Mouse (Mus musculus): ENCODE results near the gene Pde4d. TPM values are rescaled to one million over a fixed set of nuclear protein-coding genes. Genes with fewer than 3 reads are reported as not detected.

Gene Pde4d
- total RNA-seq, 2 experiments from 2014 or later = 103 to 116 TPM

GRCm38 (mm10) chr13:109910915-109911314, 1461.2 kb downstream of the Pde4d start:
- intact Hi-C loops (cut with DNase I) = no loop called here

DNA sequence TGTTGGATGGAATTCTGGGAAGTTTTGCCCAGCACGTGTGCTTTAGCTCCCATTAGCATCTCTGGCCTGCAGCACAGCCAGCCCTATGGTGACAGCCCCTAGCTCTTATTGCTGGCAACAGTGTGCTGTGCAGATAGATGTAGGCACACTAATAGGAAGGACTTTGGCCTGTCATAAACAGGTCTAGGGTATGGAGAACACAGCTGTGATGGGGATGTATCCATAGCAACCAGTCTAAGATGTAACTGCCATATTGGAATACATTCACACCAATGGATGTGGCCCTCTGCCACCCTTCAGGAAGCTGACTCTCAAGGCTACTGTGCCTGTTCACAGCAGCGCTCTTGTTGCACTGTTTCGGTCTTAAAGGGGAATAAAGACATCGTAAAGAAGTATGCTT, 1462.9 kb downstream of the Pde4d start:
- intact Hi-C loops (cut with DNase I) = no loop called here

More at GRCm38 (mm10) chr13:109910915-109911314, 1461.2 kb downstream of the Pde4d start:
- DNase-seq (ENCODE audit: low spot score in 2 of 2) = no peak

DNA sequence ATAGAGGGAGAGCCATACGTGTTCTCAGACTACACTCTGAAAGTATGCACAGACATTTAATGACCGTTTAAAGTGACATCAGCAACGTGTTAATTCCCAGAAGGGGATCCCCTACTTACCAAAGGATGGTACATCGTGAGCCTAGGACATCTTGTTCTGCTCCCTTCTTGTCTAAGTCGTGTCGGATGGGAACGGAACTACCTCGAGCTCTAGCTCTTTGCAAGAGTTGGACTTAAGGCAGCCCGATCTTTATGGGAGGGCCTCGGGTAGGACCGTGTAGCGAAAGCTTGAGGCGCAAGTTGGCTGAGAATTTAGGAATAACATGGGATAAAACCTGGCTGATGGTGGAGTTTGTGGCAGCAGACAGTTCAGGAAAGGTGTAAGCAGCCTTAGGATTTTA, 1464.5 kb downstream of the Pde4d start:
- intact Hi-C loops (cut with DNase I) = no loop called here
- no peak for DNase-seq (ENCODE audit: low spot score in 2 of 2)

More for the DNA sequence above, 1462.9 kb downstream of the Pde4d start:
- DNase-seq (ENCODE audit: low spot score in 2 of 2) = no peak

GRCm38 (mm10) chr13:109914846-109915245, 1465.1 kb downstream of the Pde4d start:
- intact Hi-C loops (cut with DNase I) = no loop called here
- no peak for DNase-seq (ENCODE audit: low spot score in 2 of 2)

DNA sequence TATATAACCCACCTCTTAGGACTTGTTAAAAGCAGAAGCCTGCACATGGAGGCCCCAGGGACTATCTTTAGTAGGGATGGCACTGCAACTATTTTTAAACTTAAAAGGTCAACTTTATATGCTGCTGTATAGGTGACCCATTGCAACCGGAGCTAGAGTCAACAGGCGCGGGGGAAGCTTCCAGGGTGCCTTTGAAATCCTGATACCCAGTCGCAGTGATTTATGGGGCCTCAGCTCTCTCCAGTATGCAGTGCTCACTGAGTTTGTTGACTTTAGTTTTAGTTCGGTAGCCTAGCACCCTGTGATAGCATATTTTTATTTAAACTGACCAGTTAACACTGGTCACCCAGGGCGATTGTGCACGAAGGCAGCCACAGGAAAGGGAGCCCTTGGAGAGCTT, 1465.8 kb downstream of the Pde4d start:
- DNase-seq (ENCODE audit: low spot score in 2 of 2) = no peak
- intact Hi-C loops (cut with DNase I) = no loop called here

- no peak for DNase-seq (ENCODE audit: low spot score in 2 of 2)
- intact Hi-C loops (cut with DNase I) = no loop called here
Observed at GRCm38 (mm10) chr13:109915964-109916363, 1466.2 kb downstream of the Pde4d start.

DNA sequence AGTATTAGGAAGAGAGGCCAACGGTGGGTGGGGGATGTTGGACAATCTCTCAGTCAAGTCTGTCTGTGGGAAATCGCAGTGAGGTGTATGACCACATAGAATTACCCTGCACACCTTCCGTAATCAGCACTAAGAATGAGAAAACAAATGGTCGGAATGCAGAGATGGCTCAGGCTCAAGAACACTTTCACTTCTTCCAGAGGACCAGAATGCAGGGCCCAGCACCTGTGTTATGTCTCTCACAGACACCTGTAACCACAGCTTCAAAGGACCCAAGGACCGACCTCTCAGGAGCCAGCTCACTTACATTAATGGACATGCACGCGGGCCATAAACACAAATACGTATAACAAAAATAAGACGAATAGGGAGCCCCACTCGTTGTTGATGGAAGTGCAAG, 1467.8 kb downstream of the Pde4d start:
- DNase-seq (ENCODE audit: low spot score in 2 of 2) = no peak
- intact Hi-C loops (cut with DNase I) = no loop called here

DNA sequence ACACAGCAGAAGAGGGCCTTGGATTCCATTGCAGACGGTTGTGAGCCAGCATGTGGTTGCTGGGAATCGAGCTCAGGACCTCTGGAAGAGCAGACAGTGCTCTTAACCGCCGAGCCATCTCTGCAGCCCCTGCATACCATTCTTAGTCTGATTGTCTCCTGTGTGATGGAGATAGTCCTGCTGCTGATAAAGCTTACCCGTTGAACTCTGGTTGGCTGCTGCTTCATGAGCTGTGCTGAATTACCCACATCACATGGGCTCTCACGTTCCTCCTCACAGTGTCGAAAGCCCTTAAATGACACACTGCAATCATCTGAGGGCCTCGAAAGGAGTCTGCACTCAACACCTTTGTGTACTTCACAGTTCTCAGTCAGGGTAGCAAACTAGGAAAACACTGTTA, 1468.9 kb downstream of the Pde4d start:
- intact Hi-C loops (cut with DNase I) = no loop called here
- no peak for DNase-seq (ENCODE audit: low spot score in 2 of 2)

DNA sequence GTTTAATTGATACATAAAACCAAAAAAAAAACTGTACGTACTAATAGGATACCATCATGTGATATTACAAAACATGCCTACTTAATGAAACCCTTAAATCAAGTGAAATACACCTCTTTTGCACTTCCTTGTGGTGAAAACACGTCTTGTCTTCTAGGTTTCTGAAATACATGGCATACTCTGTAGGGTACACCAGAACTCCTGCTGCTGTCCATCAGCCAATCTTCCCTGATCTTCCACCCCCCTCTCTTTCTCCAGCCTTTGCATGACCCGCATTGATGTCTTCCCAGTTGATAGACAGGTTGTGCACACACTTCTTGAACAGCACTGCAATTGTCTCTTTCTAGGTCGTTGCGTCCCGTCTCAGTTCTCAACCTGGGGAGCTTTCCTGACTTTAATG, 1470.5 kb downstream of the Pde4d start:
- intact Hi-C loops (cut with DNase I) = loop anchor here (10.0 kb wide), 1 partner anchor 445 kb away; no protein-coding TSS in a partner anchor

GRCm38 (mm10) chr13:109921336-109922038, 1471.7 kb downstream of the Pde4d start:
- intact Hi-C loops (cut with DNase I) = loop anchor here (10.0 kb wide), 1 partner anchor 443 kb away; no protein-coding TSS in a partner anchor
- no peak for DNase-seq (ENCODE audit: low spot score in 2 of 2)

More for the DNA sequence above, 1470.5 kb downstream of the Pde4d start:
- no peak for DNase-seq (ENCODE audit: low spot score in 2 of 2)

GRCm38 (mm10) chr13:109922228-109922627, 1472.5 kb downstream of the Pde4d start:
- intact Hi-C loops (cut with DNase I) = loop anchor here (10.0 kb wide), 1 partner anchor 443 kb away; no protein-coding TSS in a partner anchor

GRCm38 (mm10) chr13:109922782-109923181, 1473.0 kb downstream of the Pde4d start:
- intact Hi-C loops (cut with DNase I) = loop anchor here (10.0 kb wide), 1 partner anchor 442 kb away; no protein-coding TSS in a partner anchor

More at GRCm38 (mm10) chr13:109922228-109922627, 1472.5 kb downstream of the Pde4d start:
- DNase-seq (ENCODE audit: low spot score in 2 of 2) = peak; percentile 71 to 77

DNA sequence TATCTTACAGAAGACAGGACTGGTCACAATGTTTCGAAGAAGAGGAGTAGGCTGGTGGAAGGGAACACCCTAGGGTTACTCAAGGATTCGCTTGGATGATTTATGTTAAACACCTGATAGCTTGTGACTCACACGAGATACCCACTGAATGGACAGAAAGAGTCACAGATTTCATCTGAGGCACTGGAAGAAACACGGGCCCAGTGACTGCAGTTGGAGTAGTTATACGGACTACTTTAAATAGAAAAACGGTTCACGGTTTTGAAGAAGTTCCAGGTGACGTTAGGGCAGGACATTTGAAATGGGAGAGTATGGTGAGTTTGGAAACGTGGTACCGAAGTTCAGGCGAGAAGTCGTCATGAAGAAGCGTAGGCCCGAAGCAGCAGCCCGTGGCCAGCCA, 1475.0 kb downstream of the Pde4d start:
- intact Hi-C loops (cut with DNase I) = loop anchor here (2.0 to 10.0 kb wide), 2 partner anchors 94 to 440 kb away; no protein-coding TSS in a partner anchor
- no peak for DNase-seq (ENCODE audit: low spot score in 2 of 2)

More at GRCm38 (mm10) chr13:109922782-109923181, 1473.0 kb downstream of the Pde4d start:
- DNase-seq (ENCODE audit: low spot score in 2 of 2) = no peak

- intact Hi-C loops (cut with DNase I) = loop anchor here (10.0 kb wide), 1 partner anchor 438 kb away; no protein-coding TSS in a partner anchor
- peak; percentile 90 to 97 for DNase-seq (ENCODE audit: low spot score in 2 of 2)
Observed at GRCm38 (mm10) chr13:109926277-109926920, 1476.7 kb downstream of the Pde4d start.

DNA sequence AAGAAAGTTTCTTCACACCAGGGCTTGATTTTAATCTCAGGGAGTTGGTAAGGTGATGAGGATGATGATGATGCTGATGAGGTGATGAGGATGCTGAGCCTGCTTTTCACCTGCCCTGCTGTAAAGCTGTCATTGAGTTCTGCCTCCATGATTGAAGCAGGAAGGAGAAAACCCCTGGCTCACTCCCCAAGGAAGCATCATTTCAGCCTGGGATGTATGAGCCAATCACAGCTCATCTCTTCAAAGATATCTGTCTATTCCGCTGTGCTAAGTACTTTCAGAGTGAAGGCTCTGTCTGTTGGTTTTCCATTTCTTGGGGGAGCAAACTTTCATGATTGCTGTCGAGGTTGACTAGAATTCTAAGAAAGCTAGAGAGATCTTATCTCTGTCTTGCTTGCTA, 1478.0 kb downstream of the Pde4d start:
- peak; percentile 52 to 58 for DNase-seq (ENCODE audit: low spot score in 2 of 2)
- intact Hi-C loops (cut with DNase I) = loop anchor here (10.0 kb wide), 1 partner anchor 437 kb away; no protein-coding TSS in a partner anchor

DNA sequence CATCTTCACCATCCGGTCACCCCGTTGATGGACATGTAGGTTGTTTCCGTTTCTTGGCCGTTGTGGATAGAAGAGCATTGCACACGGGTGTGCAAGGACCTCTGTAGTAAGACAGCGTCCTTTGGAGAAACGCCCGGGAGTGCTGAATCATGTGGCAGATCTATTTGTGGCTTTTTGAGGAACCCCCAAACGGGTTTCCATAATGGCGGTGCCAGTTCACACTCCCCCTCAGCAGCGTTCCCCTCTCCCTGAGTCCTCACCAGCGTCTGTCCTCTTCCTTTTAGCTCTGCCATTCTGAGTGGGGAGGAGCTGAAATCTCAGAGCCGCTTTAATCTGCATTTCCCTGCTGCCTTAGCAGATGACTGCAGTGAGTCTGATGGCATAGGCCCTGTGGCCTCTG, 1482.9 kb downstream of the Pde4d start:
- DNase-seq (ENCODE audit: low spot score in 2 of 2) = peak; percentile 74 to 82
- intact Hi-C loops (cut with DNase I) = no loop called here

- intact Hi-C loops (cut with DNase I) = no loop called here
- no peak for DNase-seq (ENCODE audit: low spot score in 2 of 2)
Observed at GRCm38 (mm10) chr13:109933554-109933953, 1483.8 kb downstream of the Pde4d start.

- DNase-seq (ENCODE audit: low spot score in 2 of 2) = no peak
- intact Hi-C loops (cut with DNase I) = no loop called here
Observed at GRCm38 (mm10) chr13:109936866-109937265, 1487.1 kb downstream of the Pde4d start.

DNA sequence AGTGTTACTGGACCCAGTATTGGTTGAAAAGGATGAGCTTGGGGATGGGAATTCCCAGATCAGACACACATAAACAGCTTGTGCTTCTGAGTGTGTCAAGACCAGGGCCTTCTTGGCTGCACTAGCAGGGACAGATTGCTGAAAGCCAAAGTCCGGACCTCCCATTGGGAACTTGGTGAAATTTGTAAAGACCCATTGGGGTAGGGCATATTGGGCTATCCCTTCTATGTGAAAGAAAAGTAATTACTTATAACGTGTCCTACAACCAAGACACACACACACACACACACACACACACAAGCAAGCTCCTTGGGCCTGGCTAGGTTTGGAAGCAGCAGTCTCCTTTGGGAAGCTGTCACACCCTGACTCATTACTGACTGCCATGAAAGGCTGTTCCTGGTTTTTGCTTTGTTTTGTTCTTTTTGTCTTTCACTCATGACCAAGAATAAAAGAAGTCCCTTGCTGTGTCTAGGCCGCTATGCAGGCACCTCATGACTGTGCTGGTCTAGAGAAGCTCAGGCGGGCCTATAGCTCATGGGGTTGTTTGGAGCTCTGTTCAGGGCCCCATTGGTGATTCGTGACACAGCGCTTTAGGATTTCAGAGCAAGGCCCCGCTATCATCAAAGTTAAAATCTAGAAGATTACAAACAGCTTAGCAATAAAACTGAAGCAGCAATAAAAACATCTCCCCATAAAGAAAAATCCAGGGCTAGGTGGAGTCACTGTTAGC, 1495.2 kb downstream of the Pde4d start:
- no peak for DNase-seq (ENCODE audit: low spot score in 2 of 2)
- intact Hi-C loops (cut with DNase I) = no loop called here

- intact Hi-C loops (cut with DNase I) = no loop called here
Observed at GRCm38 (mm10) chr13:109951466-109951865, 1501.7 kb downstream of the Pde4d start.

More at GRCm38 (mm10) chr13:109951466-109951865, 1501.7 kb downstream of the Pde4d start:
- no peak for DNase-seq (ENCODE audit: low spot score in 2 of 2)
